Mouse (Mus musculus) CH12.LX (cell line): ENCODE measurements around the gene Ift43.

Experiments used
- CTCF ChIP-seq, 2 experiments: IDR thresholded peaks in 1 of 2; conservative IDR thresholded peaks in 1 of 2; 2 replicates each; pipeline ENCODE4 v1.5.1; 2011 to 2012; ENCODE audit warnings: low read depth in 2 of 2, low read length in 2 of 2, improper control_type of control experiment in 1 of 2, inconsistent platforms in 1 of 2, mild to moderate bottlenecking in 1 of 2, moderate library complexity in 1 of 2
- ELF1 ChIP-seq: IDR thresholded peaks from 2 replicates; pipeline ENCODE4 v1.6.1; 2014; ENCODE audit warnings: low read depth, mild to moderate bottlenecking, inconsistent platforms, low read length, improper control_type of control experiment
- ETS1 ChIP-seq: conservative IDR thresholded peaks from 2 replicates; pipeline ENCODE4 v1.6.1; 2012; ENCODE audit warnings: low read depth, mild to moderate bottlenecking, inconsistent platforms, low read length, improper control_type of control experiment, moderate library complexity
- GABPA ChIP-seq: IDR thresholded peaks from 2 replicates; pipeline ENCODE4 v1.6.1; 2012; ENCODE audit warnings: low read depth, low read length, improper control_type of control experiment, inconsistent platforms; ENCODE audit not compliant: insufficient replicate concordance
- HCFC1 ChIP-seq: IDR thresholded peaks from 2 replicates; pipeline ENCODE4 v1.6.1; 2012; ENCODE audit warnings: low read depth, mild to moderate bottlenecking, inconsistent platforms, low read length, improper control_type of control experiment
- JUN ChIP-seq: IDR thresholded peaks from 2 replicates; pipeline ENCODE4 v1.6.1; 2011; ENCODE audit warnings: low read depth, mild to moderate bottlenecking, low read length, improper control_type of control experiment, moderate library complexity; ENCODE audit not compliant: insufficient read depth
- KAT2A ChIP-seq: IDR thresholded peaks from 2 replicates; pipeline ENCODE4 v1.6.1; 2012; ENCODE audit warnings: low read length, improper control_type of control experiment, inconsistent platforms; ENCODE audit not compliant: insufficient replicate concordance
- POLR2AphosphoS2 ChIP-seq: IDR thresholded peaks from 2 replicates; pipeline ENCODE4 v1.6.1; 2011; ENCODE audit warnings: low read depth, low read length, improper control_type of control experiment
- USF1 ChIP-seq: IDR thresholded peaks from 2 replicates; pipeline ENCODE4 v1.6.1; 2014; ENCODE audit warnings: low read depth, mild to moderate bottlenecking, inconsistent platforms, low read length, improper control_type of control experiment
- ZMIZ1 ChIP-seq: IDR thresholded peaks from 2 replicates; pipeline ENCODE4 v1.6.1; 2012; ENCODE audit warnings: low read depth, mild to moderate bottlenecking, inconsistent platforms, low read length, improper control_type of control experiment

DNA sequence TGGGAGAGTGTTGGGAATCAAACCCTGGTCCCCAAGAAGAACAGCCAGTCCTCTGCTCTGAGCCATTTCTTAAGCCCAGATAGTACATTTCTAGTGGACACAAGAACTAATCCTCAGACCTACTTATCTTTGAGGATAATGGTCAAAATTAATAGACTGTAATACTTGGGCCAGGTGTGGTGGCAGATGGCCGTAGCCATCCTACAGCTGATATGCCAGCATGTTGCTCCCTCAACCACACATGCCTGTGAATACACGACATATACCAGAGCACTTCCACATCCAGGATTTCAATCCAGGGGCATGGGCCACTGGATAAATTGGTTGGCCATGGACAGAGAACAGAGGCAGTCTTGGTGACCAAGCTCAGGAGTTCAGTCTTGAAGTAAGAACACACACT lies 27.0 kb upstream of the Ift43 start:
- TF ChIP-seq GABPA, result no peak
- no peak for TF ChIP-seq HCFC1
- TF ChIP-seq CTCF (conservative IDR thresholded peaks at IDR 0.05 in 1 of 2, IDR thresholded peaks at IDR 0.05 in 1 of 2; ENCODE audit: low read depth in 2 of 2, low read length in 2 of 2), result no peak
- no peak for TF ChIP-seq JUN
- TF ChIP-seq ETS1, result no peak
- TF ChIP-seq USF1, result no peak
- no peak for TF ChIP-seq ZMIZ1
- TF ChIP-seq POLR2AphosphoS2, result no peak
- TF ChIP-seq ELF1, result no peak
- TF ChIP-seq KAT2A, result no peak
